Mouse (Mus musculus): Measurements from ENCODE around the gene Gigyf1.

GRCm38 (mm10) chr5:137569665-137570064 is 51.3 kb downstream of the Gigyf1 start, which contains the start of gene Tfr2:
- no peak for TF ChIP-seq ZNF384 (IDR thresholded peaks at IDR 0.05; ENCODE audit: low read depth, low read length)
- no peak for TF ChIP-seq HCFC1 (IDR thresholded peaks at IDR 0.05; ENCODE audit: borderline replicate concordance, insufficient read depth, low read length)
- no peak for TF ChIP-seq ZC3H11A (IDR thresholded peaks at IDR 0.05; ENCODE audit: borderline replicate concordance, low read depth, low read length)
